ENCODE assay signal across 21 mouse cellular contexts in the genomic region with DNA sequence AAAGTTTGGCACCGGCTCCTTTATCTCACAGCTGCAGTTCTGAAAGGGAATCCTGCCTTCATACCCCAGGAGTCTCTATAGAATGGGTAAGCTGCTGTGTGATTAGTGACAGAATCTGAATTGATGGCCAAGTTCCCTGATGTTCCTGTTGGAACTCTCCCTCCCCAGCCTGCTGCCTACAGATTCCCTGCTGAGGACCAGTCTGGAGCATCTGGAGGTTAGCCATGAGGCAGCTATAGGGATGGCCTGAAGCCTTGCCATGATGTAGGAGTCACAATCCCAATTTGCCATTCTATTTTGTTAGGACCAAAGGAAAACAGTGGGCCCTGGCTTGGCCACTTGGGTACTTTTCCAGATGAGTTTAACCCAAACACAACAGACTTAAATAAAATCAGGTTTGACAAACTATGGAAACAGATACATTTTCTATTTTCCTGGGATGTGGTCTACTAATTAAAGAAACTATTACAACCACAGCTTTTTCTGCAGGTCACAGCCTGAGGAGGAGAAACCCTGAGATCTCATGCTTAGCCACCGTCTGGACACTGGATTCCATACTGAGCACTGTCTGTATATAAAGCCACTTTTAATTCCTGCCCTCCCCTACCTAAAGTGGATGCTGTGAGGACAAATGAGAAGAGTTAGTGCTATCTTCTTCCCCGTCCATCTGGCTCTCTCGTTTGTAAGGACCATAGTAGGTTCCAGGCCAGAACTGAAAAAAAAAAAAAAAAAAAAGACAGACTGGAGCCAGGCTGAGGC.
DNase-seq lines count a peak whose midpoint lies in the region; ATAC-seq lines count a peak whose summit lies in the region.
"Had no signal": no experiment of that assay in that cellular context is flagged by ENCODE, and none has a peak within 500 bp of the region (broad histone marks: within the 10 kb centered on the region; RNA-seq: fewer than 3 reads in every experiment).

No protein-coding gene starts in this region.

- H3K36me3 ChIP-seq in embryonic facial prominence, embryonic 14.5 days (ENCODE audit: control insufficient read depth, insufficient read depth, low read length), result no peaks in the 10 kb centered on the region
- H3K36me3 ChIP-seq in embryonic facial prominence, embryonic 10.5 days (replicated peaks), result no peaks in the 10 kb centered on the region
- no peaks in the 10 kb centered on the region for H3K36me3 ChIP-seq in midbrain, embryonic 16.5 days (ENCODE audit: control insufficient read depth, insufficient read depth, low read length)
- no peaks in the 10 kb centered on the region for H3K36me3 ChIP-seq in midbrain, embryonic 13.5 days
- H3K36me3 ChIP-seq: embryonic facial prominence, embryonic 12.5 days; G1E; lung, embryonic 15.5 days; neural tube, embryonic 13.5 days had no signal

- H3K4me1 ChIP-seq in embryonic facial prominence, embryonic 14.5 days (ENCODE audit: control insufficient read depth, insufficient read depth, low read length), result no peaks in the 10 kb centered on the region
- no peaks in the 10 kb centered on the region for H3K4me1 ChIP-seq in embryonic facial prominence, embryonic 10.5 days
- peaks cover 3% of the 10 kb centered on the region; the same call in 1 of the 2 replicates for H3K4me1 ChIP-seq in midbrain, embryonic 16.5 days (ENCODE audit: control insufficient read depth, insufficient read depth, low read length)
- peaks cover 6% of the 10 kb centered on the region for H3K4me1 ChIP-seq in midbrain, embryonic 13.5 days (replicated peaks)
- H3K4me1 ChIP-seq: embryonic facial prominence, embryonic 12.5 days; lung, embryonic 15.5 days had no signal

- intact Hi-C loops in heart, postnatal 10 days (cut with DNase I), result no loop called here

- no peaks in the 10 kb centered on the region for H3K27me3 ChIP-seq in embryonic facial prominence, embryonic 14.5 days (replicated peaks; ENCODE audit: control insufficient read depth, insufficient read depth, low read length)
- H3K27me3 ChIP-seq in embryonic facial prominence, embryonic 10.5 days (replicated peaks; ENCODE audit: low read depth, poor library complexity, severe bottlenecking), result no peaks in the 10 kb centered on the region
- no peaks in the 10 kb centered on the region for H3K27me3 ChIP-seq in midbrain, embryonic 16.5 days (ENCODE audit: control insufficient read depth, insufficient read depth, low read depth, low read length)
- H3K27me3 ChIP-seq in midbrain, embryonic 13.5 days, result no peaks in the 10 kb centered on the region
- H3K27me3 ChIP-seq: embryonic facial prominence, embryonic 12.5 days; lung, embryonic 15.5 days; neural tube, embryonic 13.5 days had no signal

- WGBS in embryonic facial prominence, embryonic 14.5 days, result 58% methylated on average over 4 of the region's 4 CpGs
- 61% methylated on average over 4 of the region's 4 CpGs for WGBS in embryonic facial prominence, embryonic 10.5 days
- 62% methylated on average over 4 of the region's 4 CpGs for WGBS in midbrain, embryonic 16.5 days
- WGBS in midbrain, embryonic 13.5 days, result 72% methylated on average over 4 of the region's 4 CpGs

- H3K9me3 ChIP-seq in embryonic facial prominence, embryonic 14.5 days (ENCODE audit: control insufficient read depth, low read length), result no peaks in the 10 kb centered on the region
- H3K9me3 ChIP-seq in embryonic facial prominence, embryonic 10.5 days, result no peaks in the 10 kb centered on the region
- H3K9me3 ChIP-seq in midbrain, embryonic 16.5 days (replicated peaks; ENCODE audit: control insufficient read depth, low read length, poor library complexity, severe bottlenecking), result no peaks in the 10 kb centered on the region
- no peaks in the 10 kb centered on the region for H3K9me3 ChIP-seq in midbrain, embryonic 13.5 days
- H3K9me3 ChIP-seq: embryonic facial prominence, embryonic 12.5 days; G1E; lung, embryonic 15.5 days; neural tube, embryonic 13.5 days had no signal

- no peak overlapping the region for H3K4me2 ChIP-seq in embryonic facial prominence, embryonic 14.5 days (ENCODE audit: low read depth, low read length)
- H3K4me2 ChIP-seq in midbrain, embryonic 16.5 days (ENCODE audit: low read length), result no peak overlapping the region
- H3K4me2 ChIP-seq in midbrain, embryonic 13.5 days (replicated peaks), result no peak overlapping the region
- H3K4me2 ChIP-seq: embryonic facial prominence, embryonic 12.5 days; liver, embryonic 11.5 days; lung, embryonic 15.5 days; neural tube, embryonic 13.5 days had no signal

- no peak overlapping the region for H3K9ac ChIP-seq in embryonic facial prominence, embryonic 14.5 days (ENCODE audit: low read depth, low read length)
- no peak overlapping the region for H3K9ac ChIP-seq in midbrain, embryonic 16.5 days (ENCODE audit: low read depth, low read length)
- no peak overlapping the region for H3K9ac ChIP-seq in midbrain, embryonic 13.5 days (replicated peaks)
- H3K9ac ChIP-seq: embryonic facial prominence, embryonic 12.5 days; lung, embryonic 15.5 days; neural tube, embryonic 13.5 days had no signal

- DNase-seq in embryonic facial prominence, embryonic 14.5 days (ENCODE audit: low spot score), result peak; percentile 30
- DNase-seq in embryonic facial prominence, embryonic 10.5 days (ENCODE audit: low spot score), result no peak
- DNase-seq in cerebellum, adult 9-11 months, result peak; percentile 88
- no peak for DNase-seq in frontal cortex, postnatal 10 days (ENCODE audit: low spot score in 2 of 2)
- DNase-seq in heart, adult 11 months, result no peak
- no peak for DNase-seq in heart, postnatal 10 days
- DNase-seq: gastrocnemius, postnatal 25 days; kidney, postnatal 4 days; right cerebral cortex, postnatal 14 days; thymus, postnatal 14 days had no signal

- H3K4me3 ChIP-seq in embryonic facial prominence, embryonic 14.5 days (ENCODE audit: low read depth, low read length), result no peak overlapping the region
- no peak overlapping the region for H3K4me3 ChIP-seq in embryonic facial prominence, embryonic 10.5 days
- H3K4me3 ChIP-seq in midbrain, embryonic 16.5 days (ENCODE audit: low read depth, low read length), result no peak overlapping the region
- no peak overlapping the region for H3K4me3 ChIP-seq in midbrain, embryonic 13.5 days (replicated peaks)
- H3K4me3 ChIP-seq: embryonic facial prominence, embryonic 12.5 days; lung, embryonic 15.5 days; neural tube, embryonic 13.5 days had no signal

- no peak overlapping the region for H3K27ac ChIP-seq in embryonic facial prominence, embryonic 14.5 days (replicated peaks; ENCODE audit: low read depth, low read length)
- no peak overlapping the region for H3K27ac ChIP-seq in embryonic facial prominence, embryonic 10.5 days (replicated peaks)
- H3K27ac ChIP-seq in midbrain, embryonic 16.5 days (ENCODE audit: low read length), result no peak overlapping the region
- H3K27ac ChIP-seq in midbrain, embryonic 13.5 days, result no peak overlapping the region
- H3K27ac ChIP-seq: embryonic facial prominence, embryonic 12.5 days; lung, embryonic 15.5 days; macrophage; neural tube, embryonic 13.5 days; stomach, postnatal 0 days had no signal

- no peak for ATAC-seq in embryonic facial prominence, embryonic 14.5 days (ENCODE audit: low read depth)
- peak; percentile 62; the same call in 1 of the 2 replicates for ATAC-seq in midbrain, embryonic 16.5 days
- no peak for ATAC-seq in midbrain, embryonic 13.5 days
- ATAC-seq: CD4-positive, CD25-positive, alpha-beta regulatory T cell, adult 4 months; inflammation-experienced regulatory T-cells, adult 6 months had no signal

Comparison
In these comparisons a context has a peak if more than half of its experiments do, and no peak if none do; other contexts are left out.
1. DNase-seq: peak in embryonic facial prominence, embryonic 14.5 days (single experiment) and cerebellum, adult 9-11 months (single experiment); none in embryonic facial prominence, embryonic 10.5 days (single experiment), frontal cortex, postnatal 10 days (0 of 2), heart, adult 11 months (single experiment) and heart, postnatal 10 days (0 of 2).